Mouse (Mus musculus) spleen, adult 2 months (tissue): ENCODE data around the gene Evx2.

Experiments
- CTCF ChIP-seq: fragments of 200-500 bp; IDR thresholded peaks from 2 replicates; pipeline ENCODE4 v1.5.1; 2011; ENCODE audit warnings: mild to moderate bottlenecking, inconsistent platforms; ENCODE audit not compliant: insufficient read depth, insufficient read length, insufficient replicate concordance; ENCODE audit errors: extremely low read depth
- POLR2A ChIP-seq: fragments of 200-500 bp; IDR thresholded peaks from 2 replicates; pipeline ENCODE4 v1.6.1; 2011; ENCODE audit warnings: low read depth, low read length, inconsistent platforms

DNA sequence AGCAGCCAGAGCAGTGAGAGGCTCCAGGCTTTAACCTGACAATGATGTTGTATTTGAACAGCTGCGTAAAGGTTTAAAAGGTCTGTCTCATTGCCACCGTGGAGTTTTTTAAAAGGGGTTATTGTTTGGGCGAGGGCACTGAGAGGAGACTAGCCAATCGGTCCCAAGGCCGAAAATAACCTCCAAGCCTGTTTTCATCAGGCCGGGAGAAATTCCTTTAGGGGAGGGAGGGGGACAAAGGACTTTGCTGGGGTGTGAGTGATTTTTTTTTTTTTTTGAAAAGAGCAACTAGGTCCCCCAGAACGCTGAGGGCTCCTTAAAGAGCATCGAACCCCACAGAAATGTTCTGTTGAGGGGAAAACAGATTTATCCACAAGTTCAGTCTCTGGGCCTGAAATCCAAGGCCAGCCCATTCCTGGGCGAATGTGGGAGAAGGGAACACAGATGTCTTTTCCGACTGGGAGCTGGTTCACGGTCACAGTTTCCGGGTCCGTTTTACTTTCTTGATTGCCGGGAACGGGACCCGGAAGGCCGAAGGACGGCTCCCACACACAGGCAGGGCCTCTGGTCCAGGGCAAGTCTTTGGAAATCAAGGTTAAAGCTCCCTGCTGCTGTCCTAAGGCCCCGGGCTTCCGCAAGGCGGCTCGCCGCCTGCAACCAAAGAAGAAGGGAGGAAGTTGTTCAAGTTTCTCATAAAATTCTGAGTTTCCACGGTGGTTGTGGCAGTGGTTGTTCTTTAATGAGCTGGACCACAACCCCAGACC, 30.4 kb upstream of the Evx2 start:
- no peak for TF ChIP-seq POLR2A
- no peak for TF ChIP-seq CTCF
